8 mouse cellular contexts compared by ENCODE assay signal in the genomic region with DNA sequence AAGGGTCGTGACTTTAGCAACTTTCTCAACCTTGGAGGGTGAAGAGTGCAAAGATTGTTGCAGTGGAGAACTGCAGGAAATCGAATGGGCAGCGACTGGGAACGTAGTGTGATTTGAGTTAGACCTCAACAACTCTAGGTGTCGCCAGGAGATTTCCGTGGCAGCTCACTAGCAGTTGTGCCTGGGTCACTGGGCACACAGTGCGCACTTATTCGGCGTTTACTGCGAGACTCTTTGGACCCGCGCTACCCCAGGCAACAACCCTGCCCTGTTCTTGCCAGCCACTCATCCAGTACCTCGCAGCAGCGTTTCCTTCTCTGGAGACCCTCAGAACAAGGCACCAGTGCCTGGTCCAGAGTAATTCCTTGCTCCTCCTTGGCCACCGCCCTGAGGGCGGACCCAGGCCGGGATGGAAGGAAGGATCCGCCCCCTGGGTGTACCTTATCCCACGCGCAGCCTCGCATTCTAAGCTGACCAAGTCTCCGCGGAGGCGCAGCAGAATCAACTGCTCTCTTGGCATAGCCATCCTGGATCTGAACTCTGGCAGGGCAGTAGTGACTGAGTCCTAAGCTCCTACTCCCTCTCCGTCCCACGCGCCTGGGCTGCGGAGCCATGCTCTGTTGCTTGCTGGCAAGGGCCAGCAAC. TPM values are rescaled to one million over a fixed set of nuclear protein-coding genes. Genes with fewer than 3 reads are reported as not detected.
DNase-seq lines count a peak whose midpoint lies in the region; ATAC-seq and TF ChIP-seq lines count a peak whose summit lies in the region.

No protein-coding gene starts in this region.

- no peak for DNase-seq in frontal cortex, postnatal 10 days (ENCODE audit: low spot score in 2 of 2)
- DNase-seq in kidney, postnatal 0 days (ENCODE audit: low spot score): peak; percentile 78
- peak; percentile 50 for DNase-seq in lung, postnatal 25 days (ENCODE audit: low spot score)
- no peak for DNase-seq in left cerebral cortex, postnatal 4 days

- ATAC-seq in frontal cortex, adult (ENCODE audit: low TSS enrichment): peak; percentile 83
- peak; percentile 73 for ATAC-seq in heart, embryonic 14.5 days (ENCODE audit: insufficient number of reproducible peaks, insufficient read depth, low FRiP score, low read depth)
- peak; percentile 55 for ATAC-seq in kidney, postnatal 0 days (replicated peaks; ENCODE audit: low FRiP score, low read depth)
- ATAC-seq in stomach, embryonic 14.5 days (ENCODE audit: insufficient number of reproducible peaks, insufficient read depth, low FRiP score, low read depth): peak; percentile 81

- H3K4me3 ChIP-seq in embryonic fibroblast, embryonic 13.5 days (ENCODE audit: insufficient read depth, low read length): peak overlapping the region; percentile 11
- H3K4me3 ChIP-seq in heart, embryonic 14.5 days (ENCODE audit: control insufficient read depth in 1 of 2, insufficient read depth in 1 of 2, low read depth in 1 of 2, low read length in 2 of 2): peak overlapping the region; percentile 47 to 49
- H3K4me3 ChIP-seq in kidney, postnatal 0 days (replicated peaks; ENCODE audit: low read depth, low read length): peak overlapping the region; percentile 36
- peak overlapping the region; percentile 34 for H3K4me3 ChIP-seq in stomach, embryonic 14.5 days (ENCODE audit: low read depth, low read length)

- H3K4me2 ChIP-seq in heart, embryonic 14.5 days (ENCODE audit: low read length): peak overlapping the region; percentile 88
- H3K4me2 ChIP-seq in kidney, postnatal 0 days (ENCODE audit: low read length): peak overlapping the region; percentile 69
- H3K4me2 ChIP-seq in stomach, embryonic 14.5 days (replicated peaks; ENCODE audit: low read depth, low read length): peak overlapping the region; percentile 66

- H3K36me3 ChIP-seq in heart, embryonic 14.5 days (ENCODE audit: control insufficient read depth, insufficient read depth, low read length): 0 out of 2 replicates have a peak, but pooled peaks cover 3% of the 10 kb centered on the region
- no peaks in the 10 kb centered on the region for H3K36me3 ChIP-seq in kidney, postnatal 0 days (ENCODE audit: insufficient read depth, low read length)
- H3K36me3 ChIP-seq in stomach, embryonic 14.5 days (ENCODE audit: control insufficient read depth, insufficient read depth, low read length): no peaks in the 10 kb centered on the region

- H3K4me1 ChIP-seq in embryonic fibroblast, embryonic 13.5 days (ENCODE audit: control insufficient read depth, insufficient read depth, low read length): peaks cover 11% of the 10 kb centered on the region
- peaks cover 26 to 62% of the 10 kb centered on the region in 2 experiments for H3K4me1 ChIP-seq in heart, embryonic 14.5 days (ENCODE audit: control insufficient read depth in 2 of 2, insufficient read depth in 2 of 2, low read length in 2 of 2)
- H3K4me1 ChIP-seq in kidney, postnatal 0 days (replicated peaks; ENCODE audit: insufficient read depth, low read length): 0 out of 2 replicates have a peak, but pooled peaks cover 7% of the 10 kb centered on the region
- H3K4me1 ChIP-seq in stomach, embryonic 14.5 days (ENCODE audit: control insufficient read depth, insufficient read depth, low read length): no peaks in the 10 kb centered on the region; the same call in 1 of the 2 replicates

- H3K27me3 ChIP-seq in heart, embryonic 14.5 days (ENCODE audit: control insufficient read depth, insufficient read depth, low read length): no peaks in the 10 kb centered on the region
- no peaks in the 10 kb centered on the region for H3K27me3 ChIP-seq in kidney, postnatal 0 days (ENCODE audit: insufficient read depth, low read length)
- H3K27me3 ChIP-seq in stomach, embryonic 14.5 days (ENCODE audit: control insufficient read depth, insufficient read depth, low read length): no peaks in the 10 kb centered on the region

- no peak for TF ChIP-seq CTCF in embryonic fibroblast, embryonic 13.5 days (IDR thresholded peaks at IDR 0.05; ENCODE audit: borderline replicate concordance, insufficient read depth, low read length)
- TF ChIP-seq CTCF in kidney, postnatal 0 days (IDR thresholded peaks at IDR 0.05; ENCODE audit: low read depth): 0 out of 2 replicates have a peak, but pooled peaks have one; percentile 6

- H3K27ac ChIP-seq in embryonic fibroblast, embryonic 13.5 days (ENCODE audit: insufficient read depth, low read length): no peak overlapping the region
- H3K27ac ChIP-seq in heart, embryonic 14.5 days (replicated peaks in 1 of 2; ENCODE audit: control insufficient read depth in 1 of 2, insufficient read depth in 1 of 2, low read depth in 2 of 2, low read length in 2 of 2): peak overlapping the region; percentile 2 to 60; a peak in 2 of 4 replicates
- H3K27ac ChIP-seq in kidney, postnatal 0 days: peak overlapping the region; percentile 65
- no peak overlapping the region for H3K27ac ChIP-seq in stomach, embryonic 14.5 days (ENCODE audit: low read length)

- H3K9me3 ChIP-seq in heart, embryonic 14.5 days (ENCODE audit: control insufficient read depth, low read length): no peaks in the 10 kb centered on the region
- H3K9me3 ChIP-seq in kidney, postnatal 0 days (replicated peaks; ENCODE audit: low read length): no peaks in the 10 kb centered on the region
- H3K9me3 ChIP-seq in stomach, embryonic 14.5 days (ENCODE audit: control insufficient read depth, low read depth, low read length): no peaks in the 10 kb centered on the region

- WGBS in heart, embryonic 14.5 days: 4% methylated on average over 28 of the region's 28 CpGs
- WGBS in kidney, postnatal 0 days: 3% methylated on average over 28 of the region's 28 CpGs
- 5% methylated on average over 28 of the region's 28 CpGs for WGBS in stomach, embryonic 14.5 days

- peak overlapping the region; percentile 73 for H3K9ac ChIP-seq in heart, embryonic 14.5 days (ENCODE audit: low read length)
- H3K9ac ChIP-seq in kidney, postnatal 0 days (ENCODE audit: low read depth, low read length): peak overlapping the region; percentile 46; the same call in 1 of the 2 replicates
- peak overlapping the region; percentile 30 for H3K9ac ChIP-seq in stomach, embryonic 14.5 days (replicated peaks; ENCODE audit: low read depth, low read length)

- intact Hi-C loops in left cerebral cortex, postnatal 4 days (cut with DNase I): loop anchor here (5.0 kb wide), 1 partner anchor 43 kb away; no protein-coding TSS in a partner anchor

- TF ChIP-seq POLR2A in embryonic fibroblast, embryonic 13.5 days (IDR thresholded peaks at IDR 0.05; ENCODE audit: low read depth, low read length): peak; percentile 84

RNA-seq across cellular contexts. Expression of gene Dysf, which starts 10.6 kb away (rescaled TPM):
- 39.8 and 65.1 TPM in 2 replicates for polyA plus RNA-seq in embryonic fibroblast, embryonic 13.5 days (2011; ENCODE audit: insufficient read length, low read depth, missing spikeins)
- 18.6 and 19.3 TPM in 2 replicates for polyA plus RNA-seq in heart, embryonic 14.5 days (2014; fragmentation: Nextera tagmentation; extraction: Ambion mirVana)
- 12.0 and 13.8 TPM in 2 replicates for polyA plus RNA-seq in kidney, postnatal 0 days (2015; fragmentation: Nextera tagmentation; extraction: Ambion mirVana)
- 11.2 and 12.4 TPM in 2 replicates for polyA plus RNA-seq in stomach, embryonic 14.5 days (2014; fragmentation: Nextera tagmentation; extraction: Ambion mirVana)
- 1 to 10 TPM; 5.4 TPM for total RNA-seq in left cerebral cortex, postnatal 4 days (2021)

Comparison
In these comparisons a context has a peak if more than half of its experiments do, and no peak if none do; other contexts are left out.
1. DNase-seq: peak in kidney, postnatal 0 days (single experiment) and lung, postnatal 25 days (single experiment); none in frontal cortex, postnatal 10 days (0 of 2) and left cerebral cortex, postnatal 4 days (single experiment).
2. H3K27ac ChIP-seq: peak in heart, embryonic 14.5 days (2 of 2) and kidney, postnatal 0 days (single experiment); none in embryonic fibroblast, embryonic 13.5 days (single experiment) and stomach, embryonic 14.5 days (single experiment).
3. Peak in every context shown above with its lines, with median percentiles within 50 percentile points of each other: ATAC-seq, H3K4me3 ChIP-seq, H3K4me2 ChIP-seq and H3K9ac ChIP-seq.